Mouse (Mus musculus) cortical plate, adult 2 months (tissue): ENCODE results near the gene Galnt17. TPM values are rescaled to one million over a fixed set of nuclear protein-coding genes. Genes with fewer than 3 reads are reported as not detected.

Source experiments
- H3K27ac ChIP-seq: fragments of 200-500 bp; 2 replicates; pipeline ENCODE4 v1.5.1; 2012; ENCODE audit warnings: low read length, control low read depth, inconsistent platforms; ENCODE audit not compliant: insufficient read depth
- H3K4me1 ChIP-seq: fragments of 200-500 bp; 2 replicates; pipeline ENCODE4 v1.6.1; 2011; ENCODE audit warnings: low read length; ENCODE audit not compliant: control insufficient read depth, insufficient read depth
- H3K4me3 ChIP-seq: fragments of 200-500 bp; 2 replicates; pipeline ENCODE4 v1.5.1; 2011; ENCODE audit warnings: mild to moderate bottlenecking, low read length, control low read depth; ENCODE audit not compliant: insufficient read depth
- CTCF ChIP-seq: fragments of 200-500 bp; IDR thresholded peaks from 2 replicates; pipeline ENCODE4 v1.5.1; 2011; ENCODE audit warnings: mild to moderate bottlenecking, control low read depth, low read length; ENCODE audit not compliant: insufficient read depth; ENCODE audit errors: extremely low read depth
- POLR2A ChIP-seq: fragments of 200-500 bp; IDR thresholded peaks from 2 replicates; pipeline ENCODE4 v1.6.1; 2011; ENCODE audit warnings: mild to moderate bottlenecking, low read length, control low read depth; ENCODE audit not compliant: insufficient read depth; ENCODE audit errors: extremely low read depth
- polyA plus RNA-seq: library from polyadenylated mRNA; depleted of rRNA; stranded (reverse); fragments of >200 nt; gene quantifications from 2 replicates; pipeline ENCODE4 v1.2.3, GENCODE M21; 2012

Galnt17 gene
- polyA plus RNA-seq, 1 experiment, result 16.7 TPM

DNA sequence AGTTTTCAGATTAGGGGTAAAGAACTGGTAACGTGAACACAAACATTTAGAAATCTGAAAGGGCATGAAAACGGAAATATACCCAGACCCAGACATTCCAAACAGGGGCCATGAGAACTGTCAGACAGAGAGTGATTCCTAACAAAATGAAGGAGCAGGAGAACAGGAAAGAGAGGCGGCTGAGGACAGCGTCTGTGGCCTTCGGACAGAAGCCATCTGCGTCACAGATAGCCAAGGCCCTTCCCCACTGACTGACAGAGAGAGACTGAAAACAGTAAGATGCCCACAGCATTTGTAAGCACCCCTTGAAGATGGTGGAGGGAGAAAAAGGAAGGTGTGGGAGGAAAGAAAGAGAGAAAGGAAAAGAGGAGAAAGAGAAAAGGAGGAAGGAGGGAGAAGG is 139.1 kb downstream of the Galnt17 start:
- no peak overlapping the region for H3K4me3 ChIP-seq
- no peak overlapping the region for H3K27ac ChIP-seq
- TF ChIP-seq POLR2A (no peak), CTCF (no peak)
- no peaks in the 10 kb centered on the region for H3K4me1 ChIP-seq

DNA sequence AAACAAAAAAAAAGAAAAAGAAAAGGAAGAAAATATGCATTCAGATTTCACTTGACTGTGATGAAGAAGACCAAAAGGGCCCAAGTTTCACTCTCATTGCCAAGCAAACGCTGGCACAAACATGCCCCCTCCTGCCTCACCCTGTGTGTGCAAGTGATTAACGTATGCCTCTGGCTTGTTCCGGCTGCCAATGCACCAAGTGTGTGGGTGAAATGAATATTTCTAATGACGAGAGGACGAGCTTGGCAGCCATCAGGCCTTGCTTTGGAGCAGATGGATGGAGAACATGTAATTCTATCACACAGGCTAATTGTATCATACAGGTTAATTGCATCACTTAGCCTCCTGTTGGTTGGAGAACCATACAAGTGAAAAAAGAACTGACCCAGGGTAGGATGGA is 140.9 kb downstream of the Galnt17 start:
- Histone ChIP-seq H3K4me1 (no peaks in the 10 kb centered on the region), H3K4me3 (no peak overlapping the region), H3K27ac (no peak overlapping the region)
- no peak for TF ChIP-seq POLR2A
- TF ChIP-seq CTCF, result no peak

DNA sequence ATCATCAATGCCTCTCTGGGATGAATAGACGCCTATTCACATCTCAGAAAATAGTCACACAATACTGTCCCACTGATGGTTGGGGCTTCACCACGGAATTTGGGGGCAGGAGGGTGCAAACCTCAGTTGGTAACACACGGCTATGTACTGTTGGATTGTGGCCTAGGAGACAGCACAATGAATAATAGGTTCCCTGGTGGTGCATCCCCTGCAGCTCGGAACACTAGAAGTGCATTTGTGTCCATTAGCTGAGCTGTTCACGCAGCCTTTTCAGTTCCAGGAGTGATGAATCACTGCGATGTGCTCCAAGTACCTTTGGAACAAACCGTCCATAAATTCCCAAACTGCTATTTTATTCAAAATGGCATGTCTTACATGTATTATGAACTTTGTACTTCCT is 142.6 kb downstream of the Galnt17 start:
- H3K4me3 ChIP-seq, result no peak overlapping the region
- H3K4me1 ChIP-seq, result no peaks in the 10 kb centered on the region
- H3K27ac ChIP-seq, result no peak overlapping the region
- no peak for TF ChIP-seq POLR2A
- TF ChIP-seq CTCF, result no peak

- H3K27ac ChIP-seq, result no peak overlapping the region
- no peaks in the 10 kb centered on the region for H3K4me1 ChIP-seq
- H3K4me3 ChIP-seq, result no peak overlapping the region
- no peak for TF ChIP-seq POLR2A
These were observed 150.4 kb downstream of the Galnt17 start for GRCm38 (mm10) chr5:131157866-131158265.

DNA sequence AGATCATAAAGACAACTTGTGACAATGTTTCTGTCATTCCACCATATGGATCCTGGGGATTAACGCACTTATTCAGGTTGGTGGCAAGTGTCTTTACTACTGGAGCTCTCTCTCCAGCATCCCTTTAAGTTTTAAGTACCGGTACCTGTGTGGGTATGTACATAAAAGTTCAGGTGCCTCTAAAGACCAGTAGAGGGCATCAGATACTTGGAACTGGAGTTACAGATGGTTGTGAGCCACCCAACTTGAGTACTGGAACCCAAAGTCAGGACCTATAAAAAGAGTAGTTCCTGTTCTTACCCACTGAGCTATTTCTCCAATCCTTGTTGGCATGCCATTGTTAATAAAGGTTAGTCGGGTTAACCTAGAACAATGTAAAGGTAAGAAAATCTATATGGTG is 152.0 kb downstream of the Galnt17 start:
- no peak overlapping the region for H3K4me3 ChIP-seq
- no peaks in the 10 kb centered on the region for H3K4me1 ChIP-seq
- no peak overlapping the region for H3K27ac ChIP-seq
- no peak for TF ChIP-seq POLR2A
- TF ChIP-seq CTCF, result no peak

DNA sequence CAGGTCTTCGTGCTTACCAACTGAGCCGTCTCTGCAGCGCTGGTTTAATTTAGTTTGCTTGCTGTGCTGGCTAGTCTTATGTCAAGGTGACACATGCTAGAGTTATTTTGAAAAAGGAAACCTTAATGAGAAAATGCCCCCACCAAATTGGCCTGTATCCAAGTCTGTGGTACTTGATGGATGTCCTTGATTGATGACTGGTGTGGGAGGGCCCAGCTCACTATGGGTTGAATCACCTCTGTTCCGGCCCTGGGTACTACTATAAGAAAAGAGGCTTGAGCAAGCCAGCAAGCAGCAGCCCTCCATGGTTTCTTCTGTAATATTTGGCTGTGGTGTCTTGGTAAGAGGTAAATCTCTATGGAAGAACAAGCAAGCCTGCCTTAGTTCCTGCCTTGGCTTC is 165.7 kb downstream of the Galnt17 start:
- Histone ChIP-seq H3K4me1 (no peaks in the 10 kb centered on the region), H3K27ac (no peak overlapping the region), H3K4me3 (no peak overlapping the region)
- TF ChIP-seq POLR2A, result no peak
- no peak for TF ChIP-seq CTCF

GRCm38 (mm10) chr5:131134809-131135208 is 173.5 kb downstream of the Galnt17 start:
- Histone ChIP-seq H3K27ac (no peak overlapping the region), H3K4me1 (no peaks in the 10 kb centered on the region), H3K4me3 (no peak overlapping the region)
- TF ChIP-seq CTCF, result no peak
- TF ChIP-seq POLR2A, result no peak

DNA sequence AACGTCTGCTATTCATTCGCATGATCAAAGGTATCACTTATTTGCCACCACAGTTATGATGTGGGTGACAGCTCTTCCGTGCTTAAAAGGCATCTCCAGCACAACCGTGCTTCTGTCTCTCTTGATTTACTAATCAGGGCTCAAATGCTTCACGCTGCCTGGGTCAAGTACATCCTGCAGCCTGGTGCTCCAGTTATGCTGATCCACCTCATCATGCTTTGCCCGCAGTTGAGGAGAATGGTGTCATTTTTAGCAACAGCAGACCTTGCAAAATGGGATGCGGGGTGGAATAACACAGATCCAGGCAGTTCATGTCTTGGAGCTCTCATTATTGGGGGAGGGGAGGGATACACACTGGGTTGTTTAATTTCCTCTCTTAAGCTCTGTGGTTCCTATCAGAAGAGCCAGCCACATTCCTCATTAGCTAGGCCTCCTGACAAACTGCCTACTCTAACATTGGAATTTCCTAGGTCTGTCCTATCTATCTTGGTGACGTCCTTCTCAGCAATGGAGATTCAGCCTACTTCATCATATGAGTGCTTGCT is 187.9 kb downstream of the Galnt17 start:
- no peak for TF ChIP-seq POLR2A
- TF ChIP-seq CTCF, result no peak
- Histone ChIP-seq H3K27ac (no peak overlapping the region), H3K4me1 (no peaks in the 10 kb centered on the region; the same call in 1 of the 2 replicates), H3K4me3 (no peak overlapping the region)

DNA sequence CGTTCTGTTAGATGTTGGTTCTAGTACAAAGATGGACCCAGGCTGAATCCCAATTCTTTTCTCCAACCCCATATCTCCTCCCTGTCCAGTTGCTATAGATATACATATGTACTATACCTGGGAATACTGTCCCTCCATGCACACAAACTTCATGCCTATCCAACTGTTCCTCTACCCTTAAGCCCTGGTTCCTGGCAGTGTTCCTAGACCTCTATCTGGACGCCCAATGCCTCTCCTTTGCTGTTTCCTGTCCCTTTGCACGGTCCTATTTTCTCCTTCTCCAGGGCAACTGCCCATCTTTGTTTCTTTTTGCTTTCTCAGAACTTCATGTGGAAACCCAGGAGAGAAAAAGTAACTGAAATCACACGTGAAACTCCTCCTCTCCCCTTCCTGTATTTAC is 188.4 kb downstream of the Galnt17 start:
- no peaks in the 10 kb centered on the region; the same call in 1 of the 2 replicates for H3K4me1 ChIP-seq
- no peak for TF ChIP-seq CTCF
- TF ChIP-seq POLR2A, result no peak
- H3K4me3 ChIP-seq, result no peak overlapping the region
- H3K27ac ChIP-seq, result no peak overlapping the region

- Histone ChIP-seq H3K4me3 (no peak overlapping the region), H3K4me1 (peaks cover 1% of the 10 kb centered on the region), H3K27ac (no peak overlapping the region)
- TF ChIP-seq POLR2A, result no peak
- no peak for TF ChIP-seq CTCF
These were observed 190.8 kb downstream of the Galnt17 start for GRCm38 (mm10) chr5:131117391-131118040.
